Mouse (Mus musculus) small intestine, adult 2 months (tissue): ENCODE results near the gene Ints12.

Experiments
- CTCF ChIP-seq: fragments of 200-500 bp; IDR thresholded peaks from 2 replicates; pipeline ENCODE4 v1.5.1; 2012; ENCODE audit warnings: low read depth, mild to moderate bottlenecking, control low read depth, inconsistent platforms, low read length, moderate library complexity, mixed read lengths; ENCODE audit not compliant: insufficient replicate concordance, insufficient read length; ENCODE audit errors: extremely low read depth
- POLR2A ChIP-seq: fragments of 200-500 bp; IDR thresholded peaks from 2 replicates; pipeline ENCODE4 v1.6.1; 2012; ENCODE audit warnings: low read depth, mild to moderate bottlenecking, control low read depth, inconsistent platforms, low read length, moderate library complexity

- TF ChIP-seq POLR2A = no peak
- no peak for TF ChIP-seq CTCF
Measured at GRCm38 (mm10) chr3:133131372-133131771, 39.7 kb downstream of the Ints12 start.
